Mouse (Mus musculus): Measurements from ENCODE around the gene Ngdn.

- no peak for TF ChIP-seq CTCF (IDR thresholded peaks at IDR 0.05; ENCODE audit: low read depth)
- no peak for TF ChIP-seq EP300 (IDR thresholded peaks at IDR 0.05; ENCODE audit: low read depth)
Observed at GRCm38 (mm10) chr14:55008417-55008816, 6.8 kb upstream of the Ngdn start.
